Mouse (Mus musculus) pancreas, adult 10 weeks (tissue): ENCODE results near the gene Olfr918. TPM values are rescaled to one million over a fixed set of nuclear protein-coding genes. Genes with fewer than 3 reads are reported as not detected.

Experiments used
- polyA plus RNA-seq: library from polyadenylated mRNA; stranded (reverse); fragments of 350-450 nt; fragmentation: Illumina TruSeq; extraction: RNeasy Lipid Tissue Mini Kit (QIAGEN cat#74804); gene quantifications from one replicate; pipeline ENCODE4 v1.2.3, GENCODE M21; 2015; ENCODE audit warnings: low read depth, low replicate concordance; ENCODE audit not compliant: insufficient read depth

The Olfr918 gene
- polyA plus RNA-seq, result not detected

DNA sequence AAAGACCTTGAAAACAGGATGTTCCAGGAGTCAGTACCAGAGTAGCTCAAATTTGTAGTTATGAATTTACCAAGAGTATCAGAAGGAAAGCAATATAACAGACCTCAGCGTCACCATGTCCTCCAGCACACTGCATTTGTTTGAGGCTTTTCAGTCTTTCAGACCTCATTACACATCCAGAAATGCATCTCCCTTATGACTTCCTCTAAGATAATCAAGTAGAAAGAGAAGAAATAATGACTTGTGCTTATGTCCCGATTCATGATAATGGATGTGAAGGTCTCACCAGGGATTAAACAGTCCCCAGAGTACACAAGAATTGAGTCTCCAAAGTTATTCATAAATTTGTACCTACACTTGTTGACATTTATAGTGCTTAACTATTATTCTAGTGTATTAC, at the start of gene Olfr918:
Gene Olfr918 (minus strand): TSS at position 101 of the 400 bp plus-strand sequence.

DNA sequence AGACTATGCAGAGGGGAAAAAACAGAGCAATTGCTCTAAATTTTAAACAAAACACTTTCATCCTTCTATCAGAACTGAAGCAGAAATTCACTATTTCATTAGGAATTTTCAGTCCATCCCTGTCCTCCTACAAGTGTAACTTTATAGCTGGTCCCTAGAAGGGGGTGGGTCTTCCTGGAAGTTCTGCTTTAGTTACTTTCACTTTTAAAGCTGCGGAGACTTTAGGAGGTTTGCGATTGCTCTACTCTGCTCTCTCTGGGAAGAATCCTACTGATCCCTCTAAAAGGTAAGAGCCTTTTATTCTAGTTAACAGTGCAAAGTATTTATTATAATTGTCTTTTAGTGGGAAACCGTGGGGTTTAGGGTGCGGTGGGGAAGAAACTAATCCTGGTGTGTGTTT, 43.7 kb upstream of the Olfr918 start, which contains the start of gene Vwa5a:
Gene Vwa5a (plus strand): TSS at position 167 of the 400 bp plus-strand sequence.

GRCm38 (mm10) chr9:38665742-38666141, 8.7 kb downstream of the Olfr918 start, which contains the start of gene Olfr917:
TSS of gene Olfr917 (minus strand) at chr9:38665842.

DNA sequence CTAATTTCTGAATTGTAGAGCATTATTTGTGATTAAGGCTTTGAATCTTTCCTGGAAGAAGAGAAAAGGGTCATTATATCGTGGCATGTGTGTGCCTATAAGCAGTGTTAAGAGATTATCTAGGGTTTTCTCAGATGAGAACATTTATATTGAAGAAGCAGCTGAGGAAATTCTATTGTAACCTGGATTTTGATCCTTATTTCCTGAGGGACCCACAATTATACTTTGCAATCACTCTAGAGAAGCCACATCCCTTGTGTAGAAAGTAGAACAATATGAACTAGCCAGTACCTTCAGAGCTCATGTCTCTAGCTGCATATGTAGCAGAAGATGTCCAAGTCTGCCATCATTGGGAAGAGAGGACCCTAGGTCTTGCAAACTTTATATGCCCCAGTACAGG, 14.6 kb downstream of the Olfr918 start, which contains the start of gene Olfr916:
Gene Olfr916 (minus strand): TSS at position 101 of the 400 bp plus-strand sequence.

Other genes with a start within 250 kb of the Olfr918 start
- not detected for gene Olfr901, start 245.1 kb downstream of the Olfr918 start, polyA plus RNA-seq
- gene Olfr902, start 226.9 kb downstream of the Olfr918 start, polyA plus RNA-seq, result not detected
- not detected for gene Olfr904, start 211.5 kb downstream of the Olfr918 start, polyA plus RNA-seq
- gene Olfr905, start 203.5 kb downstream of the Olfr918 start, polyA plus RNA-seq, result not detected
- gene Olfr906, start 187.5 kb downstream of the Olfr918 start, polyA plus RNA-seq, result not detected
- not detected for gene Olfr907, start 178.8 kb downstream of the Olfr918 start, polyA plus RNA-seq
- gene Olfr911-ps1, start 153.0 kb downstream of the Olfr918 start, polyA plus RNA-seq, result not detected
- gene Olfr910, start 136.8 kb downstream of the Olfr918 start, polyA plus RNA-seq, result not detected
- not detected for gene Olfr912, start 94.4 kb downstream of the Olfr918 start, polyA plus RNA-seq
- not detected for gene Olfr913, start 81.8 kb downstream of the Olfr918 start, polyA plus RNA-seq
- not detected for gene Olfr914, start 69.5 kb downstream of the Olfr918 start, polyA plus RNA-seq
- not detected for gene Olfr916, start 14.7 kb downstream of the Olfr918 start, polyA plus RNA-seq
- gene Olfr917, start 8.8 kb downstream of the Olfr918 start, polyA plus RNA-seq, result not detected
- gene Olfr919, start 29.1 kb upstream of the Olfr918 start, polyA plus RNA-seq, result not detected
- gene Vwa5a, start 43.7 kb upstream of the Olfr918 start, polyA plus RNA-seq, result 11.3 TPM
- not detected for gene Olfr920, start 77.7 kb upstream of the Olfr918 start, polyA plus RNA-seq
- not detected for gene Olfr921, start 98.5 kb upstream of the Olfr918 start, polyA plus RNA-seq
- gene Olfr922, start 140.0 kb upstream of the Olfr918 start, polyA plus RNA-seq, result not detected
- not detected for gene Olfr923, start 151.9 kb upstream of the Olfr918 start, polyA plus RNA-seq
- not detected for gene Olfr924, start 169.8 kb upstream of the Olfr918 start, polyA plus RNA-seq
- not detected for gene Olfr26, start 180.5 kb upstream of the Olfr918 start, polyA plus RNA-seq
- gene Olfr926, start 202.5 kb upstream of the Olfr918 start, polyA plus RNA-seq, result not detected